Mouse (Mus musculus) stomach, embryonic 15.5 days (tissue): Measurements from ENCODE around the gene Slc5a5. TPM values are rescaled to one million over a fixed set of nuclear protein-coding genes. Genes with fewer than 3 reads are reported as not detected.
A peak's percentile ranks its signal among the peaks of the same experiment; 100 is the strongest.

Source experiments
- ATAC-seq: fragments of 200-750 bp; cut with Nextera tagmentation; 2 replicates; pipeline ENCODE4 v1.8.0; 2017; ENCODE audit warnings: low read depth, moderate number of reproducible peaks, moderate TSS enrichment; ENCODE audit not compliant: insufficient read depth, low FRiP score
- H3K27ac ChIP-seq: fragments of 300-500 bp; sonication (generic); 2 replicates; pipeline ENCODE4 v1.5.1; 2015; ENCODE audit warnings: mild to moderate bottlenecking, inconsistent platforms
- H3K27me3 ChIP-seq: fragments of 300-500 bp; sonication (generic); replicated peaks from 2 replicates; pipeline ENCODE4 v1.6.1; 2015; ENCODE audit warnings: inconsistent platforms
- H3K36me3 ChIP-seq: fragments of 300-500 bp; sonication (generic); 2 replicates; pipeline ENCODE4 v1.6.1; 2015; ENCODE audit warnings: inconsistent platforms
- H3K4me1 ChIP-seq: fragments of 300-500 bp; sonication (generic); 2 replicates; pipeline ENCODE4 v1.6.1; 2015; ENCODE audit warnings: inconsistent platforms
- H3K4me2 ChIP-seq: fragments of 300-500 bp; sonication (generic); 2 replicates; pipeline ENCODE4 v1.6.1; 2015; ENCODE audit warnings: mild to moderate bottlenecking, inconsistent platforms
- H3K4me3 ChIP-seq: fragments of 300-500 bp; sonication (generic); replicated peaks from 2 replicates; pipeline ENCODE4 v1.5.1; 2015; ENCODE audit warnings: inconsistent platforms
- H3K9ac ChIP-seq: fragments of 300-500 bp; sonication (generic); 2 replicates; pipeline ENCODE4 v1.6.1; 2015; ENCODE audit warnings: inconsistent platforms
- H3K9me3 ChIP-seq: fragments of 300-500 bp; sonication (generic); 2 replicates; pipeline ENCODE4 v1.6.1; 2016; ENCODE audit warnings: inconsistent platforms
- WGBS: fragments of 180-500 bp; shearing (Covaris S2); methylation state at CpG from one replicate; pipeline ENCODE4 v1.1.7; 2015; 5-methylcytosine and 5-hydroxymethylcytosine counted together
- polyA plus RNA-seq: library from polyadenylated mRNA; unstranded; fragments of >200 nt; fragmentation: Nextera tagmentation; extraction: Ambion mirVana; gene quantifications from 2 replicates; pipeline ENCODE4 v1.2.1, GENCODE M21; 2015

Gene Slc5a5
- polyA plus RNA-seq, 1 experiment from 2014 or later: 4.1 TPM

GRCm38 (mm10) chr8:70849333-70849990 is 43.1 kb downstream of the Slc5a5 start:
- whole genome bisulfite sequencing: 79% methylated on average over 3 of the region's 3 CpGs
- Histone ChIP-seq H3K4me2 (no peak overlapping the region), H3K4me3 (no peak overlapping the region), H3K9me3 (no peaks in the 10 kb centered on the region), H3K27ac (no peak overlapping the region), H3K36me3 (no peaks in the 10 kb centered on the region), H3K27me3 (no peaks in the 10 kb centered on the region), H3K9ac (no peak overlapping the region), H3K4me1 (no peaks in the 10 kb centered on the region)
- no peak for ATAC-seq

DNA sequence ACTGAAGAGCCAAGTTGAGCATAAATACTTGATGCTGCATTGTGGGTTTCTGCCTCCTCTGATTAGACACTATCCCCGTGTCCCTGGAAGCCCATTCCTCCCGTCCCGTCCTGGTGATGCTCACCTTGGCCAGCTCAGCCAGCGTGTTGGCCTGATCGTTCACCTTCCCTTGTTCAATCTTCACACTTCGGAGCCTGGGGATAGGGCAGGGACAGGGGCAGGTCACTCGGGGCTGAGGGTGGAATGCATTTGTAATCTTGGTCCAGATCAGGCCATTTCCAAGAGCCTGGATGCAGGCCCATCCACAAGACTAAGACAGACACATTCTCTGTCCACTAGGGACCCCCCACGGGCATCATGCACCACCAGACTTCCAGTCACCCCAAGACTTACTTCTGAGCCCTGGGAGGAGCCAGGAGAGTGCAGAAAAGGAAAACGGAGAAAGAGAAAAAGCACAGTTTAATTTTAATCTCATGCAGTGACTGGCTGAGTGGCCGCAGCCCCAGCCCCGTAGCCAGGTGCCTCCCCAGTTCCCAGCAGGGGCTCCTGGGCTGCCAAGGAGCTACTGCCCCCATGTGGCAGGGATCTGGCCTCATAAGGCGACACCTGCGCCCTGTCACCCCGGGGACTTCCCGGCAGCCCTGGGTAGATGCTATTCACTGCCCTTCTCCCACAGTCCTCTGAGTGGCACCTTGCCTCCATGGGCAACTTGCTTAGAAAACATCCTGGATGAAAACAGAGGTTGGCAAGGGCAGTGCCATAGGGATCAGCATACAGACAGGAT is 46.0 kb downstream of the Slc5a5 start:
- no peaks in the 10 kb centered on the region for H3K36me3 ChIP-seq
- H3K4me1 ChIP-seq: 0 out of 2 replicates have a peak, but pooled peaks cover 2% of the 10 kb centered on the region
- H3K4me2 ChIP-seq: no peak overlapping the region
- no peaks in the 10 kb centered on the region for H3K9me3 ChIP-seq
- no peak overlapping the region for H3K9ac ChIP-seq
- WGBS: 54% methylated on average over 15 of the region's 15 CpGs
- H3K4me3 ChIP-seq: no peak overlapping the region
- no peak for ATAC-seq
- no peak overlapping the region for H3K27ac ChIP-seq
- H3K27me3 ChIP-seq: no peaks in the 10 kb centered on the region

GRCm38 (mm10) chr8:70845108-70845507 is 47.4 kb downstream of the Slc5a5 start:
- H3K9ac ChIP-seq: no peak overlapping the region

DNA sequence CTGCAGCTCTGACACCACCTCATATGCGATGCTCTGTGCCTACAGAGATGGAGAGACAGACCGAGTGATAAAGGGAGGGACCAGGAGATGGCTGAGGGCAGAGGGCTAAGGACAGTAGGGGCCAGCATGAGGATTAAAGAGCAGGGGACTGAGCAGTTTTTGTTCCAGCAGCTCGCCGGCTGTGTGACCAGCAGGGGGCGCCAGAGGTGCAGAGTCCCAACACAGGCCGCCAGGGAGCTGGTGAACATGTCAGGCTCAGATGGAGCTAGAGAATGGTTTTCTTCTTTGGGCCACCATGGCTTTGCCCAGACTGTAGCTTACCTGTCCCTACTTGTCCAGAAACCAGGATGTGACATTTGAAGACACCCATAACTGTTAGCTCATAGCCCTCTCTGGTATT is 48.0 kb downstream of the Slc5a5 start:
- no peak overlapping the region for H3K9ac ChIP-seq
- H3K27me3 ChIP-seq: no peaks in the 10 kb centered on the region
- 2% methylated on average over 6 of the region's 6 CpGs for WGBS
- H3K9me3 ChIP-seq: no peaks in the 10 kb centered on the region
- H3K4me1 ChIP-seq: peaks cover 14% of the 10 kb centered on the region
- no peak overlapping the region for H3K4me2 ChIP-seq
- no peak overlapping the region for H3K27ac ChIP-seq
- no peaks in the 10 kb centered on the region for H3K36me3 ChIP-seq
- ATAC-seq: no peak
- H3K4me3 ChIP-seq: no peak overlapping the region

More at GRCm38 (mm10) chr8:70845108-70845507, 47.4 kb downstream of the Slc5a5 start:
- Histone ChIP-seq H3K36me3 (no peaks in the 10 kb centered on the region), H3K4me3 (no peak overlapping the region), H3K27me3 (no peaks in the 10 kb centered on the region), H3K4me1 (peaks cover 12% of the 10 kb centered on the region), H3K9me3 (no peaks in the 10 kb centered on the region), H3K4me2 (no peak overlapping the region), H3K27ac (no peak overlapping the region)
- WGBS: 46% methylated on average over 5 of the region's 5 CpGs
- no peak for ATAC-seq

- H3K27ac ChIP-seq: 0 out of 2 replicates have a peak overlapping the region, but pooled peaks have one; percentile 31
- H3K27me3 ChIP-seq: no peaks in the 10 kb centered on the region
- no peak overlapping the region for H3K4me2 ChIP-seq
- peaks cover 14% of the 10 kb centered on the region for H3K4me1 ChIP-seq
- no peaks in the 10 kb centered on the region for H3K36me3 ChIP-seq
- H3K9me3 ChIP-seq: no peaks in the 10 kb centered on the region
- no peak overlapping the region for H3K9ac ChIP-seq
- H3K4me3 ChIP-seq: no peak overlapping the region
- WGBS: 85% methylated on average over 8 of the region's 8 CpGs
- no peak for ATAC-seq
Observed at GRCm38 (mm10) chr8:70843941-70844340, 48.6 kb downstream of the Slc5a5 start.

GRCm38 (mm10) chr8:70843214-70843773 is 49.3 kb downstream of the Slc5a5 start:
- WGBS: 77% methylated on average over 5 of the region's 5 CpGs
- peak; percentile 29; the same call in 1 of the 2 replicates for ATAC-seq

DNA sequence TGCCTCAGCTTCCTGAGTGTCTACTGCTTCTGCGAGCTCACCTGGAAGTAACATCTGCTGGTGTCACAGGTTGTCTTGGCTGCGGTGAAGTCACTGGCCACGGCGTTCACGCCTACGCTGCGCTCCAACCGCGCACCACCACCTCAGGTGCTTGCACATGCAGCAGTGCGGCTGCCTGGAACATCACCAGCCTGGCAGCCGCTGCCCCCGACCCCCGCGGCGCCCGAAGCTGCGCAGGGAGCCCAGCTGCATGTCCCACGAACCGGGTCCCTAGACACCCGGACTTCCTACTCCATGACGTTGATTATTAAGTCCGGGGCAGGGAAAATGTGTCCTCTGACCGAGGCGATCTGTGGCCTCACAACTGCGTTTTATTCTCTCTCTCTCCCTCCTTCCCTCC is 50.1 kb downstream of the Slc5a5 start:
- H3K27me3 ChIP-seq: no peaks in the 10 kb centered on the region
- H3K9ac ChIP-seq: no peak overlapping the region
- WGBS: 70% methylated on average over 25 of the region's 25 CpGs
- no peaks in the 10 kb centered on the region for H3K9me3 ChIP-seq
- H3K27ac ChIP-seq: no peak overlapping the region
- H3K4me1 ChIP-seq: peaks cover 19% of the 10 kb centered on the region
- no peak for ATAC-seq
- H3K36me3 ChIP-seq: no peaks in the 10 kb centered on the region
- no peak overlapping the region for H3K4me3 ChIP-seq
- no peak overlapping the region for H3K4me2 ChIP-seq

More at GRCm38 (mm10) chr8:70843214-70843773, 49.3 kb downstream of the Slc5a5 start:
- Histone ChIP-seq H3K4me2 (no peak overlapping the region), H3K27ac (0 out of 2 replicates have a peak overlapping the region, but pooled peaks have one; percentile 31), H3K4me3 (no peak overlapping the region), H3K9me3 (no peaks in the 10 kb centered on the region), H3K4me1 (peaks cover 19% of the 10 kb centered on the region), H3K36me3 (no peaks in the 10 kb centered on the region), H3K9ac (no peak overlapping the region), H3K27me3 (no peaks in the 10 kb centered on the region)

- no peak for ATAC-seq
- Histone ChIP-seq H3K4me3 (no peak overlapping the region), H3K27ac (peak overlapping the region; percentile 87; the same call in 1 of the 2 replicates)
Observed at GRCm38 (mm10) chr8:70841147-70842072, 51.1 kb downstream of the Slc5a5 start.

GRCm38 (mm10) chr8:70840590-70840989 is 52.0 kb downstream of the Slc5a5 start:
- Histone ChIP-seq H3K9ac (no peak overlapping the region), H3K36me3 (0 out of 2 replicates have a peak, but pooled peaks cover 6% of the 10 kb centered on the region), H3K4me1 (peaks cover 19% of the 10 kb centered on the region), H3K9me3 (no peaks in the 10 kb centered on the region), H3K27me3 (no peaks in the 10 kb centered on the region), H3K4me2 (peak overlapping the region; percentile 31; the same call in 1 of the 2 replicates), H3K4me3 (no peak overlapping the region), H3K27ac (peak overlapping the region; percentile 87)
- ATAC-seq: no peak
- WGBS: 43% methylated on average over 10 of the region's 10 CpGs

More at GRCm38 (mm10) chr8:70841147-70842072, 51.1 kb downstream of the Slc5a5 start:
- no peaks in the 10 kb centered on the region for H3K27me3 ChIP-seq
- peaks cover 19% of the 10 kb centered on the region for H3K4me1 ChIP-seq
- no peak overlapping the region for H3K9ac ChIP-seq
- H3K36me3 ChIP-seq: 0 out of 2 replicates have a peak, but pooled peaks cover 3% of the 10 kb centered on the region
- H3K9me3 ChIP-seq: no peaks in the 10 kb centered on the region
- peak overlapping the region; percentile 31 for H3K4me2 ChIP-seq
- WGBS: 25% methylated on average over 22 of the region's 22 CpGs

- H3K4me1 ChIP-seq: peaks cover 19% of the 10 kb centered on the region
- H3K27ac ChIP-seq: peak within 1 kb of the TSS; percentile 91
- no peaks in the 10 kb centered on the region for H3K9me3 ChIP-seq
- H3K27me3 ChIP-seq: no peaks in the 10 kb centered on the region
- H3K4me2 ChIP-seq: peak within 1 kb of the TSS; percentile 72
- peak within 1 kb of the TSS; percentile 70 for H3K4me3 ChIP-seq
- H3K36me3 ChIP-seq: 0 out of 2 replicates have a peak, but pooled peaks cover 6% of the 10 kb centered on the region
- H3K9ac ChIP-seq: peak within 1 kb of the TSS; percentile 77
- ATAC-seq: peak; percentile 95
- WGBS: 2% methylated on average over 55 of the region's 55 CpGs
Observed at GRCm38 (mm10) chr8:70839408-70840351, 52.9 kb downstream of the Slc5a5 start, which contains the start of gene Arrdc2. Arrdc2 (minus strand) TSS chr8:70839720.
